18 mouse cellular contexts compared by ENCODE assay signal in the genomic region with DNA sequence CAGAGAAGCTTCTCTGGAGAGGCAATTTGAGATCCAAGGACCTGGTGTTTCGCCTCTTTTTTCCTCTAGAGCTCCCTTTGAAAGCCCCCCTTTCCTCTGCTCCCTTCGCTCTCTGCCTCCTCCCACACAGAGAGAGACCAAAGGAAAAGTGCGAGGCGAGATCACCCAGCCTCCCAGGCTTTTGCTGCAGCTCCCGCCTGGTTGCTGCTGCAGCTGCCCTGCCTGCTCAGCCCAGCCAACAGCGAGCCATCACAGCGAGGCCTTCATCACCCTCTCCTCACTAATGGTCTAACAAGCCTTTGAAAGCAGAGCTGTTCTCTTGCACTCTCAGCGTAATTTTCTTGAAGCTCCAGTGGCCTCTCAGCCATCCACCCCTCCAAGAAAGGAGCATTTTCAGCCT.
A peak's percentile ranks its signal among the peaks of the same experiment; 100 is the strongest.
DNase-seq lines count a peak whose midpoint lies in the region; ATAC-seq and TF ChIP-seq lines count a peak whose summit lies in the region.
"Had no signal": no experiment of that assay in that cellular context is flagged by ENCODE, and none has a peak within 500 bp of the region (broad histone marks: within the 10 kb centered on the region; RNA-seq: fewer than 3 reads in every experiment).

No protein-coding gene starts in this region.

- no peak for TF ChIP-seq CTCF in midbrain, postnatal 0 days (IDR thresholded peaks at IDR 0.05)

- H3K36me3 ChIP-seq in hindbrain, embryonic 10.5 days = peaks cover 6% of the 10 kb centered on the region; the same call in 1 of the 2 replicates
- peaks cover 4% of the 10 kb centered on the region; the same call in 1 of the 2 replicates for H3K36me3 ChIP-seq in hindbrain, embryonic 14.5 days (replicated peaks; ENCODE audit: control insufficient read depth, insufficient read depth)
- H3K36me3 ChIP-seq in midbrain, embryonic 13.5 days = peaks cover 3% of the 10 kb centered on the region; the same call in 1 of the 2 replicates
- 0 out of 2 replicates have a peak, but pooled peaks cover 3% of the 10 kb centered on the region for H3K36me3 ChIP-seq in midbrain, postnatal 0 days (ENCODE audit: insufficient read depth, low read length)
- no peaks in the 10 kb centered on the region for H3K36me3 ChIP-seq in midbrain, embryonic 15.5 days (replicated peaks)
- H3K36me3 ChIP-seq: embryonic facial prominence, embryonic 13.5 days; heart, embryonic 12.5 days had no signal

- H3K4me1 ChIP-seq in hindbrain, embryonic 10.5 days (replicated peaks) = peaks cover 7% of the 10 kb centered on the region; the same call in 1 of the 2 replicates
- H3K4me1 ChIP-seq in hindbrain, embryonic 14.5 days (replicated peaks; ENCODE audit: control insufficient read depth, insufficient read depth, low read length) = no peaks in the 10 kb centered on the region
- H3K4me1 ChIP-seq in midbrain, embryonic 13.5 days (replicated peaks) = peaks cover 8% of the 10 kb centered on the region
- no peaks in the 10 kb centered on the region for H3K4me1 ChIP-seq in midbrain, postnatal 0 days (ENCODE audit: insufficient read depth, low read length)
- peaks cover 14% of the 10 kb centered on the region for H3K4me1 ChIP-seq in midbrain, embryonic 15.5 days
- H3K4me1 ChIP-seq: heart, embryonic 12.5 days had no signal

- no peak overlapping the region for H3K4me3 ChIP-seq in hindbrain, embryonic 10.5 days
- no peak overlapping the region for H3K4me3 ChIP-seq in hindbrain, embryonic 14.5 days (replicated peaks; ENCODE audit: low read length)
- no peak overlapping the region for H3K4me3 ChIP-seq in midbrain, embryonic 13.5 days (replicated peaks)
- no peak overlapping the region for H3K4me3 ChIP-seq in midbrain, postnatal 0 days (ENCODE audit: low read depth, low read length)
- no peak overlapping the region for H3K4me3 ChIP-seq in midbrain, embryonic 15.5 days
- H3K4me3 ChIP-seq: embryonic facial prominence, embryonic 13.5 days; gastrocnemius, adult 2 months; heart, embryonic 12.5 days had no signal

- WGBS in hindbrain, embryonic 10.5 days = 56% methylated on average over 8 of the region's 8 CpGs
- 52% methylated on average over 8 of the region's 8 CpGs for WGBS in hindbrain, embryonic 14.5 days
- WGBS in midbrain, embryonic 13.5 days = 38% methylated on average over 8 of the region's 8 CpGs
- WGBS in midbrain, postnatal 0 days = 38% methylated on average over 8 of the region's 8 CpGs
- WGBS in midbrain, embryonic 15.5 days = 37% methylated on average over 8 of the region's 8 CpGs

- H3K9ac ChIP-seq in hindbrain, embryonic 14.5 days = no peak overlapping the region
- no peak overlapping the region for H3K9ac ChIP-seq in midbrain, embryonic 13.5 days (replicated peaks)
- H3K9ac ChIP-seq in midbrain, postnatal 0 days (replicated peaks; ENCODE audit: low read length, poor library complexity, severe bottlenecking) = no peak overlapping the region
- no peak overlapping the region for H3K9ac ChIP-seq in midbrain, embryonic 15.5 days
- H3K9ac ChIP-seq: embryonic facial prominence, embryonic 13.5 days; heart, embryonic 12.5 days had no signal

- no peak for DNase-seq in hindbrain, embryonic 10.5 days (ENCODE audit: low spot score)
- DNase-seq in hindbrain, embryonic 14.5 days (ENCODE audit: low spot score) = no peak
- DNase-seq in midbrain, postnatal 0 days (ENCODE audit: low spot score) = no peak
- DNase-seq in cerebellum, postnatal 36 days = no peak
- DNase-seq: adrenal gland, adult 8-10 months; adrenal gland, postnatal 36 days; cerebellum, adult 11-12 months; cerebellum, adult 9-10 months; cerebellum, postnatal 25 days; gastrocnemius, adult 2 months; gastrocnemius, postnatal 25 days had no signal

- 0 out of 2 replicates have a peak, but pooled peaks cover 4% of the 10 kb centered on the region for H3K27me3 ChIP-seq in hindbrain, embryonic 10.5 days (ENCODE audit: insufficient read depth, poor library complexity, severe bottlenecking)
- no peaks in the 10 kb centered on the region for H3K27me3 ChIP-seq in hindbrain, embryonic 14.5 days (ENCODE audit: control insufficient read depth, insufficient read depth, low read length)
- 0 out of 2 replicates have a peak, but pooled peaks cover 8% of the 10 kb centered on the region for H3K27me3 ChIP-seq in midbrain, embryonic 13.5 days
- no peaks in the 10 kb centered on the region for H3K27me3 ChIP-seq in midbrain, postnatal 0 days (ENCODE audit: insufficient read depth, low read length)
- H3K27me3 ChIP-seq in midbrain, embryonic 15.5 days (replicated peaks) = no peaks in the 10 kb centered on the region
- H3K27me3 ChIP-seq: embryonic facial prominence, embryonic 13.5 days had no signal

- H3K27ac ChIP-seq in hindbrain, embryonic 10.5 days = 0 out of 2 replicates have a peak overlapping the region, but pooled peaks have one; percentile 8
- H3K27ac ChIP-seq in hindbrain, embryonic 14.5 days = no peak overlapping the region
- H3K27ac ChIP-seq in midbrain, embryonic 13.5 days = peak overlapping the region; percentile 44
- H3K27ac ChIP-seq in midbrain, postnatal 0 days (ENCODE audit: low read depth, low read length) = no peak overlapping the region
- peak overlapping the region; percentile 19 for H3K27ac ChIP-seq in midbrain, embryonic 15.5 days
- H3K27ac ChIP-seq: embryonic facial prominence, embryonic 13.5 days; gastrocnemius, adult 2 months had no signal

- ATAC-seq in hindbrain, embryonic 14.5 days (ENCODE audit: low FRiP score) = no peak
- ATAC-seq in midbrain, embryonic 13.5 days = peak; percentile 77
- ATAC-seq in midbrain, postnatal 0 days (ENCODE audit: low FRiP score) = no peak
- peak; percentile 73; the same call in 1 of the 2 replicates for ATAC-seq in midbrain, embryonic 15.5 days (replicated peaks)
- ATAC-seq: forebrain, embryonic 16.5 days; hindbrain, embryonic 16.5 days; inflammation-experienced regulatory T-cells, adult 6 months had no signal

- H3K4me2 ChIP-seq in hindbrain, embryonic 14.5 days (replicated peaks) = no peak overlapping the region
- no peak overlapping the region for H3K4me2 ChIP-seq in midbrain, embryonic 13.5 days (replicated peaks)
- no peak overlapping the region for H3K4me2 ChIP-seq in midbrain, postnatal 0 days (ENCODE audit: low read depth, low read length, poor library complexity, severe bottlenecking)
- no peak overlapping the region for H3K4me2 ChIP-seq in midbrain, embryonic 15.5 days
- H3K4me2 ChIP-seq: embryonic facial prominence, embryonic 13.5 days; heart, embryonic 12.5 days had no signal

- no peaks in the 10 kb centered on the region for H3K9me3 ChIP-seq in hindbrain, embryonic 10.5 days
- no peaks in the 10 kb centered on the region for H3K9me3 ChIP-seq in hindbrain, embryonic 14.5 days (ENCODE audit: control insufficient read depth, low read length)
- no peaks in the 10 kb centered on the region for H3K9me3 ChIP-seq in midbrain, embryonic 13.5 days
- no peaks in the 10 kb centered on the region for H3K9me3 ChIP-seq in midbrain, postnatal 0 days (ENCODE audit: low read length)
- H3K9me3 ChIP-seq in midbrain, embryonic 15.5 days = no peaks in the 10 kb centered on the region
- H3K9me3 ChIP-seq: embryonic facial prominence, embryonic 13.5 days; heart, embryonic 12.5 days had no signal

Comparison
In these comparisons a context has a peak if more than half of its experiments do, and no peak if none do; other contexts are left out.
1. H3K27ac ChIP-seq: peak in hindbrain, embryonic 10.5 days (single experiment), midbrain, embryonic 13.5 days (single experiment) and midbrain, embryonic 15.5 days (single experiment); none in hindbrain, embryonic 14.5 days (single experiment) and midbrain, postnatal 0 days (single experiment).
2. ATAC-seq: peak in midbrain, embryonic 13.5 days (single experiment) and midbrain, embryonic 15.5 days (single experiment); none in hindbrain, embryonic 14.5 days (single experiment) and midbrain, postnatal 0 days (single experiment).